Comparison of ENCODE assay signal across 10 mouse cellular contexts in the genomic region with DNA sequence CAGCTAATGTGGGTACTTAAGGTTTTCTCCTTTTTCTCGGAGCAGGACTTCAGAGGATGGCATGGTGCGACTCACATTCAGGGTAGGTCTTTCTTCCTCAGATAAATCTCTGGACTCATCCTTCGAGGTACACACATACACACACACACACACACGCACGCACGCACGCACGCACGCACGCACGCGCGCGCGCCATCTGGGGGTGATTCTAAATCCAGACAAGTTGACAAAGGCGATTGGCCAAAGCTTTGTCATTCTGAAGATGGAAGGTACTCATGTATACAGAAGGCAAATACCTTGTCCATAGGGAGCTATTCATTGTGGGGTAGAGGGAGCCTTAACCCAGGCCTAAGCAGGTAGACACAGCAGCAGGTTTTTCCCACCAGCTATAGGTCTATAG.
DNase-seq lines count a peak whose midpoint lies in the region; ATAC-seq and TF ChIP-seq lines count a peak whose summit lies in the region.
"Had no signal": no experiment of that assay in that cellular context is flagged by ENCODE, and none has a peak within 500 bp of the region (broad histone marks: within the 10 kb centered on the region; RNA-seq: fewer than 3 reads in every experiment).

No protein-coding gene starts in this region.

- H3K4me2 ChIP-seq in forebrain, embryonic 15.5 days (replicated peaks), result peak overlapping the region; percentile 43
- H3K4me2 ChIP-seq in liver, embryonic 14.5 days (ENCODE audit: low read depth), result peak overlapping the region; percentile 76

- peak; percentile 27; the same call in 1 of the 2 replicates for ATAC-seq in forebrain, embryonic 15.5 days (replicated peaks)
- no peak for ATAC-seq in liver, embryonic 14.5 days (ENCODE audit: insufficient read depth)

- DNase-seq in cerebellum, postnatal 10 days, result peak; percentile 30 to 31
- DNase-seq in cerebellum, postnatal 25 days, result no peak
- DNase-seq in CD4-positive helper T cell, adult 2 months (ENCODE audit: low read depth, low spot score), result peak; percentile 5
- no peak for DNase-seq in liver, embryonic 14.5 days (ENCODE audit: low read depth in 3 of 3, low spot score in 3 of 3)
- no peak for DNase-seq in spleen, adult 18-20 months
- no peak for DNase-seq in left cerebral cortex, adult 11 months (ENCODE audit: low spot score)
- DNase-seq in right cerebral cortex, postnatal 10 days (ENCODE audit: low spot score in 2 of 2), result no peak
- DNase-seq: cerebellum, adult 9-10 months had no signal

- WGBS in forebrain, embryonic 15.5 days, result 74% methylated on average over 16 of the region's 16 CpGs
- WGBS in liver, embryonic 14.5 days (ENCODE audit: insufficient replicate concordance), result 83% methylated on average over 16 of the region's 16 CpGs

- no peak for TF ChIP-seq EP300 in liver, embryonic 14.5 days (IDR thresholded peaks at IDR 0.05; ENCODE audit: low read depth)

- no peak overlapping the region for H3K4me3 ChIP-seq in forebrain, embryonic 15.5 days
- H3K4me3 ChIP-seq in liver, embryonic 14.5 days (ENCODE audit: insufficient read depth in 1 of 2, low read depth in 2 of 2, low read length in 2 of 2), result no peak overlapping the region

- H3K36me3 ChIP-seq in forebrain, embryonic 15.5 days, result no peaks in the 10 kb centered on the region
- no peaks in the 10 kb centered on the region for H3K36me3 ChIP-seq in liver, embryonic 14.5 days (replicated peaks; ENCODE audit: control insufficient read depth, insufficient read depth, low read depth)

- no peaks in the 10 kb centered on the region for H3K9me3 ChIP-seq in forebrain, embryonic 15.5 days
- H3K9me3 ChIP-seq in liver, embryonic 14.5 days (ENCODE audit: control insufficient read depth, low read length), result no peaks in the 10 kb centered on the region
- H3K9me3 ChIP-seq: megakaryocyte, embryonic 14.5 days had no signal

- peaks cover 12% of the 10 kb centered on the region for H3K4me1 ChIP-seq in forebrain, embryonic 15.5 days
- peaks cover 7 to 16% of the 10 kb centered on the region in 2 experiments for H3K4me1 ChIP-seq in liver, embryonic 14.5 days (replicated peaks; ENCODE audit: control insufficient read depth in 2 of 2, insufficient read depth in 2 of 2, low read length in 1 of 2)

- peak; percentile 19; the same call in 1 of the 2 replicates for TF ChIP-seq CTCF in liver, embryonic 14.5 days (IDR thresholded peaks at IDR 0.05; ENCODE audit: low read depth)

- H3K27ac ChIP-seq in forebrain, embryonic 15.5 days (replicated peaks), result no peak overlapping the region
- no peak overlapping the region for H3K27ac ChIP-seq in liver, embryonic 14.5 days

- H3K27me3 ChIP-seq in forebrain, embryonic 15.5 days, result no peaks in the 10 kb centered on the region
- no peaks in the 10 kb centered on the region for H3K27me3 ChIP-seq in liver, embryonic 14.5 days (ENCODE audit: control insufficient read depth, insufficient read depth, low read length)
- H3K27me3 ChIP-seq: megakaryocyte, embryonic 14.5 days had no signal

- no peak overlapping the region for H3K9ac ChIP-seq in forebrain, embryonic 15.5 days (replicated peaks)
- H3K9ac ChIP-seq in liver, embryonic 14.5 days (replicated peaks), result no peak overlapping the region

Comparison
In these comparisons a context has a peak if more than half of its experiments do, and no peak if none do; other contexts are left out.
1. DNase-seq: peak in cerebellum, postnatal 10 days (2 of 2) and CD4-positive helper T cell, adult 2 months (single experiment); none in cerebellum, postnatal 25 days (0 of 2), liver, embryonic 14.5 days (0 of 3), spleen, adult 18-20 months (0 of 2), left cerebral cortex, adult 11 months (single experiment) and right cerebral cortex, postnatal 10 days (0 of 2).